Mouse (Mus musculus): ENCODE data around the gene Lrrc4. TPM values are rescaled to one million over a fixed set of nuclear protein-coding genes. Genes with fewer than 3 reads are reported as not detected.

Lrrc4 gene
- total RNA-seq, 2 experiments from 2014 or later, result 97.7 to 101 TPM

DNA sequence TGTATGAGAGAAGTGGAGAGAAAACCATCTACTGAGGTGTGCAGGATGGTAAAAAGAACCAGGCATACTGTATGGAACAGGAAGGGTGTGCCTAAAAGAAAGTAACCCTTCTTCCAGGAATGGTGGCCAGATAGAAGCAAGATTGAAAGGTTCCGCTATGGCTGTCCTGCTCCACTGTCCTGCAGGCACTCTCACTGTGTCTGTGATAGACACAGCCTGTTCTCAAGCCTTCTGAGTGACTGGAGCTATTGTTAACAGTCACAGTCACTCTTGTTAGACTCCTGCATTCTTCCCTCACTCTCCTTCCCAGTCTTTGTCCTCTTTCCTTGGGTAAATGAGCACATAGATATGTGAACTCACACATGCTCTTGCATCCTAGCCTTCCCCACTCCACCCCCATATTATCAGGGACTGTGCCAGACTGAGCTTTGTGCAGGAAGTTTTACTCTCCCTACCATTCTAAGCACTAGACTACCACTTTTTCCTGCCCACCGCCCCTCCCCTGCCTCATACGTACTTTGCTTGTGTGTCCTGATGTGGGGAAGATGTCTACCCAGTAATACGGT is 48.4 kb downstream of the Lrrc4 start:
- DNase-seq (ENCODE audit: low spot score in 2 of 2), result no peak

DNA sequence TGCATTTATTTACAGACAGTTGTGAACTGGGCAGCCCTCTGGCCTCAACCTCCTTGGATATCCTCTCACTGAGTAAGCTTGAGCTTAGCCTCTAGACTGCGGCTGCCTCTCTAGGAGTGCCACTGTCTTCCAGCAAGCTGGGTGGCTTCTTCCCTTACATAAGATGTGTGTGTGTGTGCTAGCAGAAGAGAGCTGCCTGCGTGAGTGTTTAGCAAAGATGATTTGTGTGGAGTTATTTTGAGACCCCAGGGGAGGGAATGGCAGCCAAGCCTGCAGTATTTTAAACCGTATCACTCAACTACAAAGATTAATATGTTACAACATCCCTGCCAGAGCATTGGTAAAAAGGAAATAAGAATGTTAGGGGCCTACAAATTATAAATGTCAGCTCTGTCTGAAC is 49.9 kb downstream of the Lrrc4 start:
- peak in 1 of 2 experiments; percentile 53 for DNase-seq (ENCODE audit: low spot score in 2 of 2)

DNA sequence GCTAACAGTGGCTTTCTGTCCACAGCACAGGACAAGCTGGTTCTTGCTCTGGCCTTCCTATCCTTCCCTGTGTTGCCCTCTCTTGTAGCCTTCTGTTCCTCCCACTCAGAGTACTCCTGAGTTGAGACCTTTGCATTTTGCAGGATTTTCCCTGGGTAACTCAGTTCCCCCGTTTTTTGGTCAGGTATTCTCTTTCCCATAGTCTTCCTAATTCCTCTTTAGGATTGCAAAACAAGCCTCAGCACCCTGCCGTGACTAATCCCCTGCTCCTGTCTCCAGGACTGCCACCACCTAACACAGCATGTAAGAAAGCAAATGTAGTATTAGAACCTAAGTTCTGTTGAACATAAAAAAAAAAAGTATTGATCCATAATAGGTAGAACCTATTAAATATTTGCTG is 60.2 kb downstream of the Lrrc4 start:
- DNase-seq (ENCODE audit: low spot score in 2 of 2), result no peak

DNA sequence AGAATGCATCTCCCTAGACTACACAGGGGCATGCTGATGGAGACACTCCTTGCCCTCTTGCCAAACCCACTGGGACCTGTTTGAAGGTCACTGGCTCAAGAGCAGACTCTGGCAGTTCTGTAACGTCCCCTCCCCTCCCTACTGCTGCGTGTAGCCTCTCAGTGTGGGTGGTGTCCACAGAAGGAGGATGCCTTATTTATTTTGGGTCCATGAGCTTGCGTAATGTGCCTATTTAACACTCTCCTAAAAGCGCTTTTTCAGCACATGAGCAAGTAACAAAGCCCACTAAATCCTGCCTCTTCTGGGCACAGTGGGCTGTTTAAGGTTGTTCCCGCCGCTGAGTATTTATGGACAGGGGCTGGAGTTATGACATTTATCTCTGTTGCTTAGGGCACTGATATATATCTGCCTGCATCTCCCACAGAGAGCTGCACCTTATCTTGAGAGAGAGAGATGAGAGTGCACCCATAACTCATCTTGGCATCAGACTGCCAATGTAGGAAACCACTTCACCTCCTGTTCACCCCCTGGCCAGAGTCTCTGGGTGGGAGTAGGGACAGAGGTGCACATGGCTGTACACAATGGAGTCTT is 63.6 kb downstream of the Lrrc4 start:
- DNase-seq (ENCODE audit: low spot score in 2 of 2), result no peak

DNA sequence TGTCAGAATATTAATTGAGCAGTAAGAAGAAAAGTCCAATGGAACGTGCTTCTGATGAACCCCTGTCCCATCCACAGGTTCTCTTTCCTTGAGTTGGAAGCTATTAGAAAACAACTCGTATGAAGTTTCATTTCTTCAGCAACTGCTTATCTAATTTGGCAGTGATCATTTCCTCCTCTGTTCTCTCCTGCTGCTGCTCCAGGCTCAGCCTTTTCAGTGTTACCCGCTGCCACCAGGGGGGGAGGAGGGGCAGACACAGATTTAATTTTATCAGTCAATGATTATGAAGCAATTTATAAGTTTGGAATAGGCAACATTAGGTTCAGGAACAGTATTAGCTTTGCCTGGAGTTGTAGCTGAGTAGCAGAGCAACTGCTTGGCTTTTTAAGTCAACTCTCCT is 64.9 kb downstream of the Lrrc4 start:
- no peak for DNase-seq (ENCODE audit: low spot score in 2 of 2)

DNA sequence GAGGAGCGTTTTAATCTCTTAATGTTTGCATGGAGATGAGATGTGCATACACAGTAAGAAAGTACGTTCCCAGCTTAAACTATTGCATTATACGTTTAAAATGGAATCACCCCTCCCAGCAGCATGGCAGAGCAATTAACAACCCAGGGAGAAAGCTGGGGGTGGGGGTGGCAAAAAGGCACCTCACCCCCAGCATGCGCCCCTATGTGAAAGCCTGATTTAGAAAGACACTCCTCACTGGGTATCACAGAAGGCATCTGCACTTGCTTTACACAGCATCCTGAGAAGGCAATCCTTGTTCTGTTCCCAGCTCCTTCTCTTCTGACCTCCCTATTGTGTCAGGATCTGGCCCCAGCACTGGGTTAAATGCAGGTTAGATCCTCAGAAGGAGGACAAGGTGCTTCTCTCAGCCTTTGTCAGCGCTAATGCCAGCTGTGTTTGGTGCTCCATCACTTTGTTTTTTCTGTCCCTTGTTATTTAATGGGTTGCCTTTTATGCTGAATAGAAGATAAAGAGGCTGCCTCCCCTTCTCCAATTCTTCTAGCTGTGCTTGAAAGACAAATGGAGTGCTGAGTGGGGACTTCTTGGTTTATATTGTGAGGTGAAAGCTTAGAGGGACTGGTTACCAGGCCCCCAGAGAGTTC is 69.3 kb downstream of the Lrrc4 start:
- DNase-seq (ENCODE audit: low spot score in 2 of 2), result no peak

DNA sequence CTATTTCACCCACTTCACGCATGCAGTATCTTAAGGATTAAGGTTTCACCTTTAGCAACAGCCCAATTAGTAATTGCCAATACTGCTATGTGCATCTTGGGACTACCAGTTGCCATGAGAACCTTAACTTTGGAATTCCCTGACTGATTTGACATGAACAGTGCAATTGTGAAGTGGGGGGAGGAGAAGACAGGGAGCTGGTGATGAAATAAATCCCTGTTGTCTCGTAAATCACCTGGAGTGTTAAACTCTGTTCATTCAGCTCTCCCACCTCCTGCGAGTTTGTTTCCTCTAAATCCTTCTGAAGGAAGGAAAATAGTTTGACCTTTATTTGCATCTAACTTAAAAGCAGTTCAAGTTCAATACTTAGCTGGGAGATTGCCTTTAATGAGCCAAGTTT is 69.8 kb downstream of the Lrrc4 start:
- no peak for DNase-seq (ENCODE audit: low spot score in 2 of 2)

DNA sequence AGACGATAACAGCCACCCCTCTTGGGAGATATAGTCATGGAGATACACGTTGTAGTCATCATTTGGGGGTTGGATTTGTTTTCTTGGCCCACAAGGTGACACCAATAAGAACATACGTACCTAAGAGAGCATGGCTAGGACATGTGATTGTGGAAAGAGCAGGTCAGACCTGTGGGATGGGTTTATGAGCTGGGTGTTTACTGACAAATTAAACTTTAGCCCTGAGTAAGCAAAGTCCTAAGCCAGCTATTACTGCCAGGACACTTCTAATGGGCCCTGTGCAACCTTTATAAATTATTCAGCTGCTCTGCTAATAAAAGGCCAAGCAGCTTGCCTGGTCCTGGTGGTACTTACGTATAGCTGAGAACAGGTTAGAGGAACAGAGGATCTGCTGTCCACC is 73.3 kb downstream of the Lrrc4 start:
- DNase-seq (ENCODE audit: low spot score in 2 of 2), result no peak

DNA sequence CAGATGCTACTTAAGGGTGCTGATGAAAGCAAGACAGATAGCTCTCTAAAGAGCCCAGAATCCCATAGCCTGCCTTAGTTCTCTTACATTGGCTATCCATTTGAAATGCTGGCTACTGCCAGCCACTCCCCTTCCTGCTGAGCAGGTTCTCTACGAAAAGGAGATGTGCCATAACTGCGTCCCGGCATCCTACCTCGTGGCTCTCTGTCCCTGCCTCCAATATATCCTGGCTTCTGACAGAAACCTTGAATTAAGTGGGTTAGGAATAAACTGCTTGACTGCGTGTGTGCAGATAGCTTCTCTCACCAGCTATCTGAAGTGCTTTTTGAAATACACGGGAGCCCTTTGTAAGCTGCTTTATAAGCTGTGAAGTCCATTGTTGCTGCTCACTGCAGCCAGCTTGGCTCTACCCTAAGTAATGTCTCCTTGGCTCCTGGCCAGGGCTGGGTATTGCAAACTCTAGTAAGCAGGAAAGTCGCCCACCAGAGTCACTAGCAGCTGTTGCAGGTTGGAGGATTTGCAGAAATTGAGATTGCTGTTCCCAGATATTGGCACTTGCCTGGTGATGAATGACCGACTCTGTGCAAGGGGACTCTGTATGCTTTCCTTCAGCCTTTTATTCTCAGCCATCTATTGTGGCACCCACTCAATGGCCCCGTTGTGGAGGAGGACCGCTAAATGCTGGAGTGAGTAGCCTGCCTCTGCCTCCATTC is 75.1 kb downstream of the Lrrc4 start:
- peak; percentile 49 to 76 for DNase-seq (ENCODE audit: low spot score in 2 of 2)

DNA sequence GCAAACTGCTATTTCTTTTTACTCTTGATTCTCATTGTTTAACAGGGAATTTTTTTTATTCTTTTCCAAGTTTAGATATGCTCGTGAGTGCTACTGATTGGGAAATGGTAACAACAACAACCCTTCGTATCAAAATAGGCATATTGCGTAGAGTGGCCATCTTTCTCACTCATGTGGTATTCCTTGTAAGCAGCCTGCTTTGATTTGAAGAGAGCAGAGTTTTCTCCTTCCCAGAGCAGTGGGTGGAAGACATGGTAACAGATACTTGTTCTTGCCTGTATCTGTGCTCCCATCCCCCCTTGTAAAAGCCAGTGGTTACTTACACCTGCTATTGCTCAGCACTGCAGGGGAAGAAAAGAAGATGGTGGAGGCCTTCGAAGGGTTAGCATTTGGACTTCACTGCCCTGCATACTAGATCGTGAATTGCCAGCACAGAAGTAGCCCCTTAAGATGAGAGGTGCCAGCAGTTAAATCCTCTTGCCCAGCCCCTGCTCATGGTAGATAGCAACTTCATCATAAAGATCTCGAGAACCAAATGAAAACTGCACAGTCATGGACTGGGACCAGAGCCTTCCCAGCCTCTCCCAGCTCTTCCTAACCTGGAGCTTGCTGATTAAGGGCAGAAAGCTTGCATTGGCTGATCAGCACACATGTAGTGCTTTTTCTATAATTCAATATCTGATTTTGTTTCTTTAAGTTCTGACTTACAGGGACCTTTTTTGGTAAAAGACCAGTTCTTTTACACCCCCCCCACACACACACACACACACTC is 77.2 kb downstream of the Lrrc4 start:
- DNase-seq (ENCODE audit: low spot score in 2 of 2), result peak in 1 of 2 experiments; percentile 45

DNA sequence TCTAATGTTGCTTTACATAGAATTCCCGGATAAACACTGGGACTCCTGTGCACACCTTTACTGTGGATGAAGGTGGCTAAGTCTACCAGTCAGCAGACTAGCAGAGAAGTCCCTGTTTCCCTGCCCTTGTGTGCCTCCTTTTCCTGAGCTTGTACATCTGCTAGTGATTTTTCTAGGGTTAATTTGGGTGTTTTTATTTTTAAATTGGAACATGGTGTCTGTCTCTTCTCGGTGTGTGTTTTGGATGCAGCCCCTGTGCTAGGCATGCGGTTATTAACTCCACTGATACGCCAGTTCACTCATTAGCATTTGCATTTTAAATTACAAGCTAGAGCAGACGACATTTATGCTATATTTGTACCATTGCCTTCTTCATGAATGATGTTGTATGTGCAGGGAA is 77.9 kb downstream of the Lrrc4 start:
- peak in 1 of 2 experiments; percentile 76 for DNase-seq (ENCODE audit: low spot score in 2 of 2)

DNA sequence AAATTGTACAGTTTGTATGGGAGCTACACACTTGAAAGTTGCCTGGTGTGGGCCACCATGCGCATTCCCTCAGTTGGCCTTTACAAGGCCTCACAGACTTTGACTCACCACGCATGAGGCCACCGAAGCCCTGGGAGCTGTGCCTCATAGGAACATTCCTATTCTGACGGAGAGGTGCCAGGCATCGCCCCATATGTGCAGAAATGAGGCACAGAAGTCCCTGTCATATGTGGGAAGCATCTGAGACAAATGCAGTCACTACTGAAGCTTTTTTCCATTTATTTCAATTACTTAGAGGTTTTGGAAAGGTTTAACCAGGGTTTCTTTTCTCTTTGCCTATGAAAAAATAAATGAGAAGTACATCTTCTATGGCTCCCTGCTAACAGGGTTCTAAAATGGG is 78.3 kb downstream of the Lrrc4 start:
- peak; percentile 73 to 89 for DNase-seq (ENCODE audit: low spot score in 2 of 2)

DNA sequence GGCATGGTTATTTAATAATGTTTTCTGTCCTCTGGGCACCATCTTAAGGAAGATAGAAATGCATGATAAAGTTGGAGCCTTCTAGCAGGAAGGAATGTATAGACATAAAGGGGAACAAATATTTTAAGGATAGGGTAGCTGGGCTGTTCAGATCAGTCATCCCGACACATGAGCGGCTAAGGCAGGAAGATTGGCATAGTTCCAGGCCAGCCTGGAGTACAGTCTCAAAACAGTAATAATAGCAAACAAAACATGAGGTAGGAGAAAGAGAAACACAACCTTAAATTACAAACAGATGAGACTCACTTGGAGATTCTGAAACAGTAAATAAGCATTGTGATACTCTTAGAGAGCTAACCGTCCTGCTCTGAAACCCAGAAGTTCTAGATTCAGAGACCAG is 80.4 kb downstream of the Lrrc4 start:
- no peak for DNase-seq (ENCODE audit: low spot score in 2 of 2)

DNA sequence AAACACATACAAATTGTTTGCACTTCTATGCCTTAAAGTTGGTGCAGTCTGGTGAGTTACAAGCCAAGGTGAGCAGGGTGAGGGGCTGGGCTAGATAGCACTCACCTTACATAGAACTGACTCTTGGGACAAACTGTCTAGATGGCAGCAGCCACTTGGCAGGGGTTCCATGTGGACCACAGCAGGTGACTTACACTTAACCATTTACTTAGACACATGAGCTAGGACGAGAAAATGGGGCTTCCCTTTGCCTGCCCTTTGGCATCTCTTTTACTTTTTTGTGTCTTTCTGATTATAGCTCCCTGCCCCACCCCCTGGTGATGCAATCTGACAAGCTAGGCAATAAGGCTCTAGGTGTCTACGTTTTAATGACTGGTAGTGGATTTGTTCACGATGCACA is 82.3 kb downstream of the Lrrc4 start:
- DNase-seq (ENCODE audit: low spot score in 2 of 2), result no peak

DNA sequence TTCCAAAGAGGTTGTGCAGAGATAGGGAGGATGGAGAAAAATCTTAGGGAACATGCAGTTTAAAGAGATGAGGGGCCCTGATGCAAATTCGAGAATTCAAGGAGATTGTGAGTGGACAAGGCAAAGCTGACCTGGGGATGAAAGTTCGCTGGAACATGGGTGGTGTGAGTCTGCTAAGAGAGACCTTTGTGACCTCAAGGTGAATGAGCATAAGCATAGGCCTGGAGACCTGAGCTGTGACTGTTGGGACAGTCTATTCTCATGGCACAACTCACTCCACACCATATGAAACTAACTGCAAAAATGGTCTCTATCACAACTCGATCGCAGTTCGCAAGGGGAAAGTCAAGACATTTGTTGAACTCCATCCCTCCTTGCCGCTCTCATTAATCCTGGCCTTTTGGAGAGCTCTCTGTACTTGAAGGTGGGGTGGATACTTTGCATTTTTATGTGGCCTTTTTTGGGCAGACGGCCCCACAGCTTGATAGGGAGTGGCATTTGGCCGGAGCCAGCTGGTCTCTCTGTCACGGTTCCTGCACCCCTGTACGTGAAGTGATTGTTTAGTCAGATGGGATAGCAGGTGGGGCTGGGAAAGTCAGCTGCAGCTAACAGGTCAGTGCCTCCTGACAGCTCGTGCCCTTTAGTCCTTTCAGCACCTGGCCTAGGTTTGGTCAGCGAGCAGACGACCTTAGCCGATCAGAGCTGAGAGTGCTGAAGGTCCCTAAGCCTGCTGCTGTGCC is 83.4 kb downstream of the Lrrc4 start:
- DNase-seq (ENCODE audit: low spot score in 2 of 2), result no peak

DNA sequence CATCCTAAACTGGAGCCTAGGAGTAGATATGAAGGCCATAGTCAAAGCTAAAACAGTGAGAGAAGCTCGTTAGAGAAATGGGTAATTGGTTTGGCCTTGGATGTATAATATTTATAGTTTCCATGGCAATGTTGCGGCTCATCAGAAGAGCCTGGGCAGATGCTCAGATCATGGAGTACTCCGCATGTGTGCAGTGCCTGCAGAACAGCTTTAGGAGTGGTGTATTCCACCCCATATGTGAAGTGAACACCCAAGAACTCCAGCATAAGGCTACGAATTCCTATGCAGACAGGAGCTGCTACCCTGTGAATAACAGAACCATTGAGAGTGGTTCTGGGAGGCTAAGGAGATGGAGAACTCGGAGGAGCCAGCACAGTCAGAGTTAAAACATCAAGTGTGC is 84.5 kb downstream of the Lrrc4 start:
- DNase-seq (ENCODE audit: low spot score in 2 of 2), result peak in 1 of 2 experiments; percentile 65

DNA sequence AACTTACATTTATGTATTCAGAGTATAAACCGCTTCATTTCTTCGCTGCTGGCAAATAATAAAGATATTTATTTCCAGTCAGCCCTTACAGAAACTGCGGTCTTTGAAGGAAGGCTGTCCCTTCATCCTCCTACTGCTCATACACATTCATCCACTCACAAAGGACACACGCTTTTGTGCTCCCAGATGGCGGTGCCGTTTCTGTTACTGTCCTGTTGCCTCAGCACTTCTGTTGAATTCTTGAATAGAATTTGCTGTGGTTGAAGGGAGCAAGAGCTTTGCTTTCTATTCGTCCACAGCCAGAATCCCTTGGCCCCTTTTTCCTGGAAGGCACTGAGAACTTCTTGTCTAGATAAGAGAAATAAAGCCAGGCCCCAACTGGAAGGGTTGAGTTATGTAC is 85.7 kb downstream of the Lrrc4 start:
- peak in 1 of 2 experiments; percentile 42 for DNase-seq (ENCODE audit: low spot score in 2 of 2)

DNA sequence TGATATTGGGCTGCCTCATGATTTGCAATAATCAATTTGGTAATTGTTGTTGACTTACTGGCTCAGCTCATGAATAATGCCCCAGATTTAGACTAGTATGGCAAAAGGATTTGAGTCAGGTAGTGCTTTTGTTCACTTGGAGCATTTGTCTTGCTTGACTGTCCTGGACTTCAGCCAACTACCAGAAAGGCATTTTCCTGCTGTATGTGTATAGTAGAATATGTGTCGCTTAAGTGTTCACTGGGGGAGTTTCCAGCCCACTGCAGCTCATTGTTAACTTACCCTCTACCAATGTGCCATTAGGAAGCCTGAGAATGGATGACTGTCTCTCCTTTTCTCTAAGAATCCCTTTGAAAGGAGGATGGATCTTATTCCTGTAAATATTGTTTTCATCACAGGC is 88.0 kb downstream of the Lrrc4 start:
- no peak for DNase-seq (ENCODE audit: low spot score in 2 of 2)

DNA sequence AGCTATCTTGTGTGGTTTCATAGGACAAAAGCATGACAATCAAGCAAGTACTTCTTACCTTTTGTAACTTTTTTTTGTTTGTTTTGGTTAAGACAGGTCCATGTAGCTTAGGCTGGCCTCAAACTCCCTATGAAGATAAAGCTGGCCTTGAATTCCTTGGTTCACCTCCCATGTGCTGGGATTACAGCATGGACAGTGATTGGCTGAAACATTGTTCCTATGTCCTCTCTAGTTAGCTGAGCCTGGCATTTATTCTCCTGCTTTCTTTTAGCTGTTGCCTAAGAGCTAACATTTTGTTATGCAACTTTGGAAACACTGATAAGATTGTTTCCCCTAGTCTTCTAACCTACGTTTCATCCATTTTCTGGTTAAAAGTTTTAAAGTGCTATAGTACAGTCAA is 93.9 kb downstream of the Lrrc4 start:
- DNase-seq (ENCODE audit: low spot score in 2 of 2), result no peak

DNA sequence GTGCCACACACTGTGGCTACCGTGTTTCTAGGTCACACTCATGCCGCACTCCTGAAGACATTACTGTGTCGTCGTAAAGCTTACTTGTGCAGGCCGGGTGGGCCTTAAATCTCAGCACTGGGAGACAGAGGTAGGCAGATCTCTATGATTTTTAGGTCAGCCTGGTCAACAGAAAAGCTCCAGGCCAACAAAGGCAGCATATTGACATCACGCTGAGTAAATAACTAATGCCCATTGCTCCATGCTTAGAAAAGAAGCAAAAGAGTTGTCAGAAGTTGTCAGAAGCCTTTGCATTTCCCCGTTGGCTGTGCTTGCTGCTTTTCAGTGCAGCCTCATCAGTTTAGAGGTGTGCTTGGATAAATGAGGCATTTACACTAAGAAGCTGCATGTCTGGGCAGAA is 94.9 kb downstream of the Lrrc4 start:
- no peak for DNase-seq (ENCODE audit: low spot score in 2 of 2)

DNA sequence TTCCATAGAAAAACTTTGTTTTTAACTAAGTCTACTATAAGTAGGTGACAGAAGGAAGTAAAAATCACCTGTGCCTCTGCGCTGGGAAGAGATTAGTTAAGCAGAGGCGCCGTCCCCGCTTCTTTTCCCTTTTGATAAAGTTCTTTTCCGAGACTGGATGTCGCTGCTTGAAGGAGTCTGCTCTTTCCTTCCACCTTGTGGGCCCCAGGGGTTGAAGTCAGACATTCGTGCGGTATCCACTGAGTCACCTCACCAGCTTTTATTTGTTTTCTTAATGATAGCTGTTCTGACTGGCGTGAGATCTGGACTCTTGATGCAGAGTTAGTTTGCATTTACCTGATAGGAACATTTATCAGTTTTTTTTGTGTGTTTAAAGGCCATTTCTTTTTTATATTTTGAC is 96.4 kb downstream of the Lrrc4 start:
- DNase-seq (ENCODE audit: low spot score in 2 of 2), result no peak

All from layer of hippocampus, adult 18-20 months (tissue).